In the genomic region with DNA sequence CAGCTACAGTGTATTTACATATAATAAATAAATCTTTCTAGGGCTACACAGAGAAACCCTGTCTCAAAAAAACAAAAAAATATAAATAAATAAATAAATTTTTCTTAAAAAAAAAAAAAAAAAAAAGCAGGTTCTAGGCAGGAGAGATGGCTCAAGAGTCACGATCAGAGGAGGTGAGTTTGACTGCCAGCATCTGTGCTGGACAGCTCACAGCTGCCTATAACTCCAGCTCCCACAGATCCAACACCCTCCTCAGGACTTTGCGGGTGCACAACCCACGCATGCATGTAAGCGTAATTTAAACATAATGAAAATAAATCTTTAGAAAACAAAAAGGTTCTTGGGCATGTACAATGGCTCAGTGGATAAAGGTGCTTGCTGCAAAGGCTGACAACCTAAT, we compare ENCODE assay signal across 13 mouse cellular contexts.
"Had no signal": no experiment of that assay in that cellular context is flagged by ENCODE, and none has a peak within 500 bp of the region (broad histone marks: within the 10 kb centered on the region; RNA-seq: fewer than 3 reads in every experiment).

No protein-coding gene starts in this region.

- DNase-seq: kidney, adult 18-20 months; kidney, postnatal 36 days; layer of hippocampus, adult 9-11 months; left cerebral cortex, postnatal 4 days; liver; liver, embryonic 13.5 days; liver, postnatal 0 days; thymus, adult 18-20 months; thymus, postnatal 14 days had no signal

- H3K36me3 ChIP-seq: liver, embryonic 13.5 days; midbrain, embryonic 13.5 days; neural tube, embryonic 15.5 days had no signal

- H3K9ac ChIP-seq: liver, embryonic 13.5 days; liver, postnatal 0 days; midbrain, embryonic 13.5 days; neural tube, embryonic 15.5 days had no signal

- H3K4me3 ChIP-seq: liver, embryonic 13.5 days; midbrain, embryonic 13.5 days; neural tube, embryonic 15.5 days had no signal

- H3K27ac ChIP-seq: hindbrain, postnatal 0 days; kidney, postnatal 0 days; liver, embryonic 13.5 days; midbrain, embryonic 13.5 days; neural tube, embryonic 15.5 days had no signal

- ATAC-seq: hindbrain, postnatal 0 days; liver, postnatal 0 days; midbrain, embryonic 13.5 days had no signal

- H3K4me2 ChIP-seq: liver, embryonic 13.5 days; midbrain, embryonic 13.5 days; neural tube, embryonic 15.5 days had no signal

- H3K27me3 ChIP-seq: liver, embryonic 13.5 days; midbrain, embryonic 13.5 days; neural tube, embryonic 15.5 days had no signal

- H3K9me3 ChIP-seq: liver, embryonic 13.5 days; midbrain, embryonic 13.5 days; neural tube, embryonic 15.5 days had no signal

- H3K4me1 ChIP-seq: liver, embryonic 13.5 days; midbrain, embryonic 13.5 days; neural tube, embryonic 15.5 days had no signal
